Mouse (Mus musculus) heart, embryonic 10.5 days (tissue): ENCODE results near the gene Hoxb2. TPM values are rescaled to one million over a fixed set of nuclear protein-coding genes. Genes with fewer than 3 reads are reported as not detected.
A peak's percentile ranks its signal among the peaks of the same experiment; 100 is the strongest.

Source experiments
- DNase-seq: peaks from one replicate; pipeline ENCODE4 v3.0.0-alpha.2; 2017; ENCODE audit warnings: low spot score
- H3K27ac ChIP-seq: fragments of 300-500 bp; sonication (generic); 2 replicates; pipeline ENCODE4 v1.5.1; 2016; ENCODE audit warnings: mild to moderate bottlenecking
- H3K27me3 ChIP-seq: fragments of 300-500 bp; sonication (generic); 2 replicates; pipeline ENCODE4 v1.6.1; 2016; ENCODE audit warnings: mild to moderate bottlenecking; ENCODE audit not compliant: poor library complexity, insufficient read depth, severe bottlenecking
- H3K36me3 ChIP-seq: fragments of 300-500 bp; sonication (generic); 2 replicates; pipeline ENCODE4 v1.6.1; 2016; ENCODE audit warnings: mild to moderate bottlenecking, moderate library complexity
- H3K4me1 ChIP-seq: fragments of 300-500 bp; sonication (generic); 2 replicates; pipeline ENCODE4 v1.6.1; 2016; ENCODE audit warnings: mild to moderate bottlenecking
- H3K4me3 ChIP-seq: fragments of 300-500 bp; sonication (generic); 2 replicates; pipeline ENCODE4 v1.5.1; 2016; ENCODE audit warnings: mild to moderate bottlenecking, moderate library complexity
- H3K9me3 ChIP-seq: fragments of 300-500 bp; sonication (generic); 2 replicates; pipeline ENCODE4 v1.6.1; 2016; ENCODE audit warnings: mild to moderate bottlenecking, moderate library complexity
- WGBS: fragments of 180-500 bp; shearing (Covaris S2); methylation state at CpG from one replicate; pipeline ENCODE4 v1.1.7; 2016; 5-methylcytosine and 5-hydroxymethylcytosine counted together
- polyA plus RNA-seq: library from polyadenylated mRNA; unstranded; fragments of >200 nt; fragmentation: Nextera tagmentation; extraction: Ambion mirVana; gene quantifications from 2 replicates; pipeline ENCODE4 v1.2.1, GENCODE M21; 2016

The Hoxb2 gene
- polyA plus RNA-seq, 1 experiment from 2014 or later, result 27.6 TPM

DNA sequence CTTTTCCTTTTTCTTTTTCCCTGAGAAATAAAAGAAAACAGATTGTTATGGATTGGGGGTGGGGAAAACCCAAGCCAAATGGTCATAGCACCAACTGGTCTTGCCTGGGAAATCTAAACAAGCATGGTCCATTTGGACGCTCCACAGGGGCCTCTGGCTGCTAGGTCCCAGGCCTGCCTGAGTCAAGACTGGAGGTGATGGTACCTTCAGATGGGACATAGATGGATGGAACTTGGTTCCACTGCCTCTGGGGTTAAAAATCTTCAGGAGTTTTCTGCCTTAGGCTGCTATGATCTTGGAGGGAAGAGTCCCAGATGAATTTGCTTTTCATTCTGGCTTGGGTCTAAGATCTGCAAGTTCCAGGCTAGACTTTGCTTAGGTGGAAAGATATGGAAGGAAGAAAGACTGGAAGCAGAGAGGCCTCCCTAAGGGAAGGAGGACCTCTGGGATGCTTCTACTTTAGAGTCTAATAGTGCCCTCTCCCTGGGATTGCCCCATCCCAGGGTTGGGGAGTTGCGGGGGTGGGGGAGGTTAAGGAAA, 7.0 kb upstream of the Hoxb2 start:
- no peaks in the 10 kb centered on the region for H3K9me3 ChIP-seq
- H3K36me3 ChIP-seq, result 0 out of 2 replicates have a peak, but pooled peaks cover 2% of the 10 kb centered on the region
- peaks cover 98% of the 10 kb centered on the region for H3K27me3 ChIP-seq
- H3K4me3 ChIP-seq, result no peak overlapping the region
- no peak for DNase-seq
- H3K27ac ChIP-seq, result no peak overlapping the region; the same call in 1 of the 2 replicates
- H3K4me1 ChIP-seq, result peaks cover 52% of the 10 kb centered on the region
- WGBS, result 42% methylated on average over 2 of the region's 2 CpGs

DNA sequence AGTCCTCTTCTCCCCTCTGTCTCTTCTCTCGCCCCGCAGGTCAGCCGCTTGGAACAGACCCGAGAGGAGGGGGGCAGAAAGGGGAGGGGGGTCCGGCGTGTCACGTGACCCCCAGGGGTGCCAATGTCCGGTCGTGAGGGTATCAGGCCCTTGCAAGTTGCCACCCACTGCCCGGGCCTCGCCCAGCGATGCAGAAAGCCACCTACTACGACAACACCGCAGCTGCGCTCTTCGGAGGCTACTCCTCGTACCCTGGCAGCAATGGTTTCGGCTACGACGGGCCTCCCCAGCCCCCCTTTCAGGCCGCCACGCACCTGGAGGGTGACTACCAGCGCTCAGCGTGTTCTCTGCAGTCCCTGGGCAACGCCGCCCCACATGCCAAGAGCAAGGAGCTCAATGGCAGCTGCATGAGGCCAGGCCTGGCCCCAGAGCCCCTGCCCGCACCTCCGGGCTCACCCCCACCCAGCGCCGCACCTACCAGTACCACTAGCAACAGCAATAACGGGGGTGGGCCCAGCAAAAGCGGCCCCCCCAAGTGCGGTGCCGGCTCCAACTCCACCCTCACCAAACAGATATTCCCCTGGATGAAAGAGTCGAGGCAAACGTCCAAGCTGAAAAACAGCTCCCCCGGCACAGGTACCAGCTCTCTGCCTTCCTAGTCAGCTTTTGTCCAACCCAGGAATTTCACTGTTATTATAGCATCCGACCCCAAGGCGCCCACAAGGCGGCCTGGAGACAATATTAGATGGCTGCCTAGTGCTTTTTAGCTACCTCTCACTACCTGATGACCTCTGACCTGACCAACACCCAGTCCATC, 6.1 kb upstream of the Hoxb2 start:
- DNase-seq, result no peak
- Histone ChIP-seq H3K4me3 (peak overlapping the region; percentile 62), H3K27me3 (peaks cover 98% of the 10 kb centered on the region), H3K27ac (peak overlapping the region; percentile 80), H3K36me3 (0 out of 2 replicates have a peak, but pooled peaks cover 2% of the 10 kb centered on the region), H3K4me1 (peaks cover 60% of the 10 kb centered on the region), H3K9me3 (no peaks in the 10 kb centered on the region)
- 14% methylated on average over 39 of the region's 40 CpGs for WGBS

DNA sequence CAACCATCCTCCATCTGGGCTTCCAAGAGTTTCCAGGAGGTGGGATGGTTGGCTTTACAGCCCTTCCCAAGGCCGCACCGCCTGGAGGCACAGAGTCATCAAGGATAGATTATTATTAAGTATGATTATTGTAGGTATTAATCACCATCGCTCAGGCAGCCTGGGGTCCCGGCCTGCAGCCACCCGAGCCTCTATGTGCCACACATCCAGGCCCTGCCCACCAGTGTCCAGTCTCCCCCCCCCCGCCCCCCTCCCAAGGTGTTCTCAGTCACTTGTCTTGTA, 5.5 kb upstream of the Hoxb2 start:
- 0 out of 2 replicates have a peak, but pooled peaks cover 2% of the 10 kb centered on the region for H3K36me3 ChIP-seq
- WGBS, result 21% methylated on average over 6 of the region's 6 CpGs
- H3K4me1 ChIP-seq, result peaks cover 60% of the 10 kb centered on the region
- H3K9me3 ChIP-seq, result no peaks in the 10 kb centered on the region
- peak overlapping the region; percentile 80 for H3K27ac ChIP-seq
- H3K27me3 ChIP-seq, result peaks cover 98% of the 10 kb centered on the region
- no peak for DNase-seq
- H3K4me3 ChIP-seq, result peak overlapping the region; percentile 62

DNA sequence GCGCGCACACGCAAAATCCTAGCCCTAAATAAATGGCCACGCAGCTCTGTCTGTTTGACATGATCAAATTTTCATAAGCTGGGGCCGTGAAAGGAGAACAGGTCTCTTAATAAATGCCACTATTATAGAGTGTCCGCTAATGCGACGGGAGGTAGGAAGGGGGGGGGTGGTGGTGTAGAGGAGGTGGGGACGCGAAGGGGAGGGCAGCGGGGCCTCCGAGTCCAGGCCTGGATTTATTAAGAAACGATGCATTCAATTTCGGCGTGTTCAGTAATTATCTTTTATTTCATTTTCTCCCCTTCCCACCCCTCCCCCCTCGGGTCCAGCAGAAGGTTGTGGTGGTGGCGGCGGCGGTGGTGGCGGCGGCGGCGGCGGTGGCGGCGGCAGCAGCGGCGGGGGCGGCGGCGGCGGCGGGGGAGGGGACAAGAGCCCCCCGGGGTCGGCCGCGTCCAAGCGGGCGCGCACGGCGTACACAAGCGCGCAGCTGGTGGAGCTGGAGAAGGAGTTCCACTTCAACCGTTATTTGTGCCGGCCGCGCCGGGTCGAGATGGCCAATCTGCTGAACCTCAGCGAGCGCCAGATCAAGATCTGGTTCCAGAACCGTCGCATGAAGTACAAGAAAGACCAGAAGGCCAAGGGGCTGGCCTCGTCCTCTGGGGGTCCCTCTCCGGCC, 5.0 kb upstream of the Hoxb2 start:
- H3K36me3 ChIP-seq, result 0 out of 2 replicates have a peak, but pooled peaks cover 2% of the 10 kb centered on the region
- DNase-seq, result no peak
- 3% methylated on average over 38 of the region's 56 CpGs for WGBS
- H3K9me3 ChIP-seq, result no peaks in the 10 kb centered on the region
- peak overlapping the region; percentile 62 for H3K4me3 ChIP-seq
- H3K27ac ChIP-seq, result peak overlapping the region; percentile 85
- peaks cover 59% of the 10 kb centered on the region for H3K4me1 ChIP-seq
- H3K27me3 ChIP-seq, result peaks cover 98% of the 10 kb centered on the region

DNA sequence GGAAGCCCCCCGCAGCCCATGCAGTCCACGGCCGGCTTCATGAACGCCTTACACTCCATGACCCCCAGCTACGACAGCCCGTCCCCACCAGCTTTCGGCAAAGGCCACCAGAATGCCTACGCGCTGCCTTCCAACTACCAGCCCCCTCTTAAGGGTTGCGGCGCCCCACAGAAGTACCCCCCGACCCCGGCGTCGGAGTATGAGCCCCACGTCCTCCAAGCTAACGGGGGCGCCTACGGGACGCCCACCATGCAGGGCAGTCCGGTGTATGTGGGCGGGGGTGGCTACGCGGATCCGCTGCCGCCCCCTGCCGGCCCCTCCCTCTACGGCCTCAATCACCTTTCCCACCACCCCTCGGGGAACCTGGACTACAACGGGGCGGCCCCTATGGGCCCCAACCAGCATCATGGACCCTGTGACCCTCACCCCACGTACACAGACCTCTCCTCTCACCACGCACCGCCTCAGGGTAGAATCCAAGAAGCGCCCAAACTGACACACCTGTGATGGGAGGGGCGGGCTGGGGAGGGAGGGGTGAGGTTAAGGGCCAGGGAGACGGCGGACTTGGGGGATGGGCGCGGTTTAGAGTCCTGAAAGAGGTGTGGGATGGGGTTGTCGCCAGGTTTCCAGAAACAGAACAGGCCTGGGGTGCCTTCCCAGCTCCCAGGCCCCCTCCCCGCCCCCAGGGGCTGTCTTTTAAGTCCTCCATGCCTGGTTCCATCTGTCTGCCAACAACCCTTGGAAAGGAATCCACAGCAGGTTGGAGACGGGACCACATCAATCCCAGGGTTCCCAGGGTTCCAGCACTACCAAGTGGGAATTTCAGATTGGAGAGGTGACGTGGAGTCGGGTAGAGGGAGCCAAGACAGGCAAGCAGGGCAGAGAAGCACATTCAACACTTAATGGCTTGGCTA, 4.2 kb upstream of the Hoxb2 start:
- 0 out of 2 replicates have a peak, but pooled peaks cover 2% of the 10 kb centered on the region for H3K36me3 ChIP-seq
- no peak for DNase-seq
- H3K27ac ChIP-seq, result peak overlapping the region; percentile 85
- H3K9me3 ChIP-seq, result no peaks in the 10 kb centered on the region
- H3K4me1 ChIP-seq, result peaks cover 59% of the 10 kb centered on the region
- H3K4me3 ChIP-seq, result peak overlapping the region; percentile 62
- H3K27me3 ChIP-seq, result peaks cover 98% of the 10 kb centered on the region
- WGBS, result 4% methylated on average over 45 of the region's 45 CpGs

DNA sequence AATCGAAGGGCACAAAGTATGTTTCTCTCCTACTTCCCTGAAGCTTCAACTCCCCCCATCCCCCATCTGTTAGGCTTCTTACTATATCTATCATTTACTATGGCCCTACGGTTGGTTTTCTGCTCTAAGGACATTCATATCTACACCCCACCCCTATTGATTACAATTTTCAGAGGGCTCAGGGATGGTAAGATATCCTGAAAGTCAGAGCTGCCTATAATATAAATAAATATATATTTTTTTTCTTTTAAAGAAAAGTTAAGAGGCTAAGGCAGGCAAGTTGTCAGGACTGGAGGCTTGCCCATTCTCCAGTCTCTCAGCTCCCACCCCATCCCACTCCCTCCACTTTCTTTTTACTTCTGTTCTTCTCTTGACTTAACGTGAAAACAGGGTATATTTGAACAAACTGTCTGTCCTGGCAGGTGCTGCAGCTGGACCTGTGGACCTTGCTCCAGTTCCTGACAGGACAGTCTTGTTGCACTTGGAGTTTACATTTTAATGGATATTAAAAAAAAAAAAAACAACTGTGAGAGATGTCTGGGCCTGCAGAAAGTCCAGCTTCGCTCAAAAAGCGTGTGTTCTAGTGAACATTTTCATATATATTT, 3.3 kb upstream of the Hoxb2 start:
- no peak for DNase-seq
- WGBS, result 45% methylated on average over 5 of the region's 5 CpGs

DNA sequence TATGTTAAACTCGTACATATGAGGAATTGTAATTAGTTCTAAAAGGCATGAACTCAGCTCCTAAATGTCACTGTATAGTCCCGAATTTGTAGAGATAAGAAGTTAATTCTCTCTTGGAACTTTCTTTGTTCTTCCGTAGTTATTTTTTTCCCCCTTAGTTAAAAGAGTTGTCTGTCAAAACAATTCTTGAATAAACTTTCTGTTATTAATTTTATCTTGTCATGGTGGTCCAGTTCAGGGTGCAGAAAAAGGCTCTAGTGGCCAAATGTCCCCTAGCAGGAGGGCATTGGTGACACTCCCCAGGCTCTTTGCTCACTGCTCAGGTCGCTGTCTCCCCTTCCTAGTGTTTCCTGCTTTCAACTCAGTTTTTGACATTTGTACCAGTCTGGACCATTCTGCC, 2.6 kb upstream of the Hoxb2 start:
- peaks cover 64% of the 10 kb centered on the region for H3K4me1 ChIP-seq
- H3K4me3 ChIP-seq, result peak overlapping the region; percentile 47
- no peaks in the 10 kb centered on the region for H3K9me3 ChIP-seq
- H3K27ac ChIP-seq, result peak overlapping the region; percentile 77
- WGBS, result 17% methylated on average over 4 of the region's 4 CpGs
- H3K36me3 ChIP-seq, result 0 out of 2 replicates have a peak, but pooled peaks cover 2% of the 10 kb centered on the region
- peaks cover 96% of the 10 kb centered on the region for H3K27me3 ChIP-seq
- DNase-seq, result no peak

More for the DNA sequence above, 3.3 kb upstream of the Hoxb2 start:
- Histone ChIP-seq H3K27ac (no peak overlapping the region), H3K27me3 (peaks cover 98% of the 10 kb centered on the region), H3K4me3 (no peak overlapping the region), H3K36me3 (0 out of 2 replicates have a peak, but pooled peaks cover 2% of the 10 kb centered on the region), H3K9me3 (no peaks in the 10 kb centered on the region), H3K4me1 (peaks cover 60% of the 10 kb centered on the region)

DNA sequence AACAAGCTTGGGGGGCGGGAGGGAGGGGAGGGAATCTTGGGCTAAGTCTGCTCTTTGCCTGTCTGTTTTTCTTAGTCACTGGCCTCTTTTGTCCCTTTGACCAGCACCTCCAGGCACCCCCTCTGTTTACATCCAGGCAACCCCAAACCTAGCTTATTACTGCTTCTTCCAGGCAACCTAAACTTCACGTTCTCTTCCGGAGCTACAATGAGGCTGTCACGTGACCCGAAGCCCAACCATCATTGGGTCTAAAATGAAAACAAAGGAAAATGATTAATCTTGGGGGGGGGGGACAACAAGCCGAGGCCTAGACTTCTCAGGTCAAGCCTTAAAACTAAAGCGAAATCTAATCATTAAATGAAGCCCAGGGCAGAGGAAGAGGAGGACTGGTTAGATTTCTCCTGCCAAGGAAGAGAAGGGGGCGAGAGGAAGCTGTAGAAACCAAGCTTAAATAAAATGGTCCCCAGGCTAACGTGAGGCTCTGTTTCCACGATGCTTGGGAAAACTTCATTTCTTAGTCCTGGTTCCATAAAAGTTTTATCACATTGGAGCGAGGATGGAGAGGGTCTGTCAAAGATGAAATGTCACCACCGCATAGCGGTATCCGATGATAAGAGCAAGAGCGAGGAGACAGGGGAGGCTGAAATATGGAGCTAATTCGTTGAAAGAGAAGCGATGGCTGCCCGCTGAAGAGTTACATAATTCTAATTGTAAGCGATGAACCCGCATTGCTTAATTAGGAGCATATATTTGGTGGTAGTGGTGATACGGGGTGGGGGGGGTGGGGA, 2.0 kb upstream of the Hoxb2 start:
- no peak for DNase-seq
- H3K36me3 ChIP-seq, result 0 out of 2 replicates have a peak, but pooled peaks cover 2% of the 10 kb centered on the region
- H3K9me3 ChIP-seq, result no peaks in the 10 kb centered on the region
- peaks cover 70% of the 10 kb centered on the region for H3K4me1 ChIP-seq
- H3K27ac ChIP-seq, result peak overlapping the region; percentile 77
- 9% methylated on average over 21 of the region's 21 CpGs for WGBS
- peaks cover 96% of the 10 kb centered on the region for H3K27me3 ChIP-seq
- H3K4me3 ChIP-seq, result peak overlapping the region; percentile 47

DNA sequence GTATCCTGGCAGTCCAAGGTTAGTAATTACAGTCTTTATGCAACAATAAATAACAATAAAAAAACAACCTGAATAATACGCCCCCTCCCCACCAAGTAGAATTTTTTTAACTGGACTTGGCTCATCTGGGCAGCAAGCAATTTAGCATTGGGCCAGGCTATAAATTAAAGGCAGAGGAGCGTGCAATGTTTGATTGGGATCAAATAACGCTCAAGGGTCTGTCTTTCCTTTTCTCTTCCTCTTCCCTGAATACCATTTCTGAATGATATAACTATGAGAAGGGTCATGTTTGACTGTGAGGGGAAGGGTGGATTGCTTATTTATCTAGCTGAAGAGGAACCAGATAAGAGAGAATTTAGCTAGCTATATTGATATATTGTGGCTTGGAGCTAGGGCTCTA, 1.3 kb upstream of the Hoxb2 start:
- peaks cover 72% of the 10 kb centered on the region for H3K4me1 ChIP-seq
- no peak for DNase-seq
- H3K36me3 ChIP-seq, result 0 out of 2 replicates have a peak, but pooled peaks cover 2% of the 10 kb centered on the region
- H3K9me3 ChIP-seq, result no peaks in the 10 kb centered on the region
- peak overlapping the region; percentile 47 for H3K4me3 ChIP-seq
- 33% methylated on average over 3 of the region's 3 CpGs for WGBS
- peak overlapping the region; percentile 77 for H3K27ac ChIP-seq
- peaks cover 93% of the 10 kb centered on the region for H3K27me3 ChIP-seq

DNA sequence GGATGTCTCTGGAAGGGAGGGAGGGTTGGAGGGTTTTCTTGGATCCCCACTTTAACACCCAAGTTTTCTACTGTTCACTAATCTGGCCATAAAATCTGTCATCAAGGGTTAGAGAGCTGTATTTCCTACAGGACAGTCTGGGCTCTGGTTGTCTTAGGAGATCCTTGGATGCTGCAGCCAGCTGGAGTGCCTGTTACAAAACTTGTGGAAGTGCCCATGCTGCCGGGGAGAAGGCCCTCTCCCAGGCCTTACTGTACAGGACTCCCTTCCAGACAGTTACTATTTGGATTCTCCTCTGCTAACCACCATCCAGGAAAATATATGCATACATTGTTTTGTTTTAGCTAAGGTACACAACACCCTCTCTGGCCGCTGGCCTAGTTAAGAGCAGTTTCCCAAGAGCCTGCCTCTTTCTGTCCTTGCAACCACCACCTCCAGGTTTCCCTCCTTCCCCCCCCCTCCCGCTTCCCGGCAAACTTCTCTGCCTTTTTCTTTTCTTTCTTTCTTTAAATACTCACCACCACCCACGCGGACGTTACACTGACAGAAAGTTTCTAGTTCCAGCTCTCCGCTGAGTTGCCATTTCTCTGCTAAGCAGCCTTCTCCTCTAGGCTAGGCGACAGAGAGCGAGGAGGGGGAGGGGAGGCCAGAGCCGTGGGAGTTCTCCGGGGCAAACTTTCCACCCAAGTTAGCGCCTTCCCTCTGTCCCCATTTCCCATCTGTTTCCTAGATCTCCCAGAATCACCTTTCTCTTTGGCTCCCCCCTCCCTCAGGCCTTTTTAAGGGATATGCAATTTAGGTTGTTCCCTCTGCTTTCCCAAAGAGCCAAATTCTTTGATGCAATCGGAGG, 609 bp upstream of the Hoxb2 start:
- peaks cover 93% of the 10 kb centered on the region for H3K27me3 ChIP-seq
- H3K9me3 ChIP-seq, result no peaks in the 10 kb centered on the region
- no peak for DNase-seq
- H3K36me3 ChIP-seq, result no peaks in the 10 kb centered on the region
- H3K4me3 ChIP-seq, result peak overlapping the region; percentile 47
- peaks cover 72% of the 10 kb centered on the region for H3K4me1 ChIP-seq
- 13% methylated on average over 14 of the region's 14 CpGs for WGBS
- H3K27ac ChIP-seq, result peak overlapping the region; percentile 77

DNA sequence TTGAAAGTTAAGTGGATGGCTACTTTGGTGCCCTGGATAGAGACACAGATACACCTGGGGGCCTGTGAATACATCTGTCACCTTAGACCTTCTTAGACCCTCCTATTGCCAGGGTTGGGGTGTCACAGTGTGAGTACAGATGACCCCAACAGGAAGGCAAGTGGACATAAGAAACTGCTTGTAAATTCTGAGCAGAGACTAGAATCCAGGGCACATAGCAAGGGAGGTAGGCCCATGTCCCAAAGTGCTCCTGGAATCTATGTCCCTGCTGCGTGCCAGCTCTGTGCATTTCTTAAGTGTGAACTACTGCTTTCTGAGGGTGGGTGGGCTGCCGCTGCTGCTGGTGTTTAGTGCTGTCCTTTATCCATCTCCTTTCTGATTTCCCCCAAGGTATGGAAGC, 466 bp downstream of the Hoxb2 start:
- no peak for DNase-seq

More for the DNA sequence above, 466 bp downstream of the Hoxb2 start:
- Histone ChIP-seq H3K4me1 (peaks cover 65% of the 10 kb centered on the region), H3K27ac (peak overlapping the region; percentile 95), H3K4me3 (0 out of 2 replicates have a peak overlapping the region, but pooled peaks have one; percentile 78), H3K36me3 (no peaks in the 10 kb centered on the region), H3K9me3 (no peaks in the 10 kb centered on the region), H3K27me3 (peaks cover 91% of the 10 kb centered on the region)
- WGBS, result 41% methylated on average over 2 of the region's 2 CpGs
